Mouse (Mus musculus) hindbrain, postnatal 0 days (tissue): ENCODE measurements around the gene Tprn. TPM values are rescaled to one million over a fixed set of nuclear protein-coding genes. Genes with fewer than 3 reads are reported as not detected.

Experiments used
- ATAC-seq: fragments of 200-750 bp; cut with Nextera tagmentation; 2 replicates; pipeline ENCODE4 v1.8.0; 2017; ENCODE audit warnings: mild to moderate bottlenecking, moderate TSS enrichment, moderate library complexity
- DNase-seq: peaks from one replicate; pipeline ENCODE4 v3.0.0-alpha.2; 2015; ENCODE audit warnings: low spot score
- H3K27ac ChIP-seq: fragments of 300-500 bp; sonication (generic); 2 replicates; pipeline ENCODE4 v1.5.1; 2014; ENCODE audit warnings: mild to moderate bottlenecking
- H3K27me3 ChIP-seq: fragments of 300-500 bp; sonication (generic); 2 replicates; pipeline ENCODE4 v1.6.1; 2014; ENCODE audit warnings: low read length, mixed read lengths; ENCODE audit not compliant: insufficient read depth
- H3K36me3 ChIP-seq: fragments of 300-500 bp; sonication (generic); 2 replicates; pipeline ENCODE4 v1.6.1; 2014; ENCODE audit warnings: low read length, mixed read lengths; ENCODE audit not compliant: insufficient read depth
- H3K4me1 ChIP-seq: fragments of 300-500 bp; sonication (generic); 2 replicates; pipeline ENCODE4 v1.6.1; 2014; ENCODE audit warnings: antibody characterized with exemption, low read length, mixed read lengths; ENCODE audit not compliant: insufficient read depth
- H3K4me2 ChIP-seq: fragments of 300-500 bp; sonication (generic); 2 replicates; pipeline ENCODE4 v1.6.1; 2014; ENCODE audit warnings: low read depth, mild to moderate bottlenecking, low read length, moderate library complexity, mixed read lengths
- H3K4me3 ChIP-seq: fragments of 300-500 bp; sonication (generic); 2 replicates; pipeline ENCODE4 v1.5.1; 2014; ENCODE audit warnings: low read length
- H3K9ac ChIP-seq: fragments of 300-500 bp; sonication (generic); replicated peaks from 2 replicates; pipeline ENCODE4 v1.6.1; 2014; ENCODE audit warnings: mild to moderate bottlenecking, low read length, moderate library complexity, mixed read lengths
- H3K9me3 ChIP-seq: fragments of 300-500 bp; sonication (generic); 2 replicates; pipeline ENCODE4 v1.6.1; 2016; ENCODE audit warnings: low read length, mixed read lengths
- CTCF ChIP-seq: IDR thresholded peaks from 2 replicates; pipeline ENCODE4 v1.5.1; 2016; ENCODE audit warnings: antibody characterized with exemption, control low read depth, low read depth
- WGBS: fragments of 180-500 bp; shearing (Covaris S2); extraction: QIAGEN DNeasy Blood & Tissue Kit; methylation state at CpG from one replicate; pipeline ENCODE4 v1.1.7; 2014; 5-methylcytosine and 5-hydroxymethylcytosine counted together
- polyA plus RNA-seq: library from polyadenylated mRNA; unstranded; fragments of >200 nt; fragmentation: Nextera tagmentation; extraction: Ambion mirVana; gene quantifications from 2 replicates; pipeline ENCODE4 v1.2.1, GENCODE M21; 2015
- total RNA-seq: library from RNA; depleted of rRNA; stranded (reverse); fragments of >200 nt; gene quantifications from 2 replicates; pipeline ENCODE4 v1.2.3, GENCODE M21; 2014; rRNA removed

The Tprn gene
- total RNA-seq (39.1 and 45.6 TPM in 2 replicates), polyA plus RNA-seq (30.0 and 31.1 TPM in 2 replicates)

- under 1% methylated on average over 39 of the region's 39 CpGs for WGBS
- H3K9ac ChIP-seq = peak within 1 kb of the TSS; percentile 66
- no peaks in the 10 kb centered on the region for H3K36me3 ChIP-seq
- H3K27me3 ChIP-seq = no peaks in the 10 kb centered on the region
- no peaks in the 10 kb centered on the region for H3K9me3 ChIP-seq
- ATAC-seq = peak; percentile 97
- peak; percentile 98 for DNase-seq
- H3K4me1 ChIP-seq = peaks cover 38% of the 10 kb centered on the region
- peak within 1 kb of the TSS; percentile 76 for H3K4me2 ChIP-seq
- peak within 1 kb of the TSS; percentile 79 for H3K27ac ChIP-seq
- TF ChIP-seq CTCF = no peak; the same call in 1 of the 2 replicates
- peak within 1 kb of the TSS; percentile 60 for H3K4me3 ChIP-seq
These were observed at the start of gene Tprn for GRCm38 (mm10) chr2:25262291-25262767. Gene Tprn (plus strand): TSS chr2:25262618.

- no peak overlapping the region for H3K4me3 ChIP-seq
- H3K27ac ChIP-seq = no peak overlapping the region
- DNase-seq (no peak), ATAC-seq (no peak)
- no peaks in the 10 kb centered on the region for H3K9me3 ChIP-seq
- H3K27me3 ChIP-seq = no peaks in the 10 kb centered on the region
- H3K9ac ChIP-seq = no peak overlapping the region
- no peak for TF ChIP-seq CTCF
- H3K36me3 ChIP-seq = no peaks in the 10 kb centered on the region
- peaks cover 14% of the 10 kb centered on the region for H3K4me1 ChIP-seq
- WGBS = 73% methylated on average over 17 of the region's 23 CpGs
- H3K4me2 ChIP-seq = no peak overlapping the region
These were observed 49.1 kb upstream of the Tprn start for GRCm38 (mm10) chr2:25213266-25213865.

DNA sequence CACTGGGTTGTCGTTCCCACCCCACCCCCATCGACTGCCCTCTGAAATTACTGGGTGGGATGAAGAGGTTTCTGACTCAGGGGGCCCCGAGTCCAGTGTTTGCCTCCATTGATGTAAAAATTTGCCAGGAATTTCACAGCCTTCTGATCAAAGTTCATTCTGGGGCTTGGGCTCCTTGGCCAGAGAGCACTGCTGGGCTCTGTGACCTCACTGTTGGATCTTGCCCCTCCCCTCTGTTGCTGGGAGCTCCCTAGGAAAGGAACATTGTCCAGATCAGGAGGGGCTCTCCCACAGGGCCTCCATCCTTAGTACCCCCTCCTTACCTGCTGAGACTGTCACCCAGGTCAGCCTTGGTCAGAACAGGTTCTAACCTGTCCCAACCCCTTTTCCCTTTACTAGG is 48.0 kb upstream of the Tprn start, which contains the start of gene Stpg3:
Gene Stpg3 (minus strand): TSS at position 194 of the 400 bp plus-strand sequence.
- TF ChIP-seq CTCF = no peak
- 56% methylated on average over 3 of the region's 3 CpGs for WGBS
- Histone ChIP-seq H3K27me3 (no peaks in the 10 kb centered on the region), H3K4me1 (peaks cover 10% of the 10 kb centered on the region), H3K27ac (no peak within 1 kb of the TSS), H3K4me3 (no peak within 1 kb of the TSS), H3K36me3 (no peaks in the 10 kb centered on the region), H3K9me3 (no peaks in the 10 kb centered on the region), H3K4me2 (no peak within 1 kb of the TSS), H3K9ac (no peak within 1 kb of the TSS)
- ATAC-seq = no peak
- DNase-seq = no peak

GRCm38 (mm10) chr2:25217666-25218065 is 44.8 kb upstream of the Tprn start:
- Histone ChIP-seq H3K27ac (no peak overlapping the region), H3K27me3 (no peaks in the 10 kb centered on the region), H3K9ac (no peak overlapping the region), H3K9me3 (no peaks in the 10 kb centered on the region), H3K4me1 (no peaks in the 10 kb centered on the region), H3K4me2 (no peak overlapping the region), H3K36me3 (no peaks in the 10 kb centered on the region), H3K4me3 (no peak overlapping the region)
- TF ChIP-seq CTCF = no peak
- 71% methylated on average over 2 of the region's 2 CpGs for WGBS
- DNase-seq = no peak
- ATAC-seq = no peak

GRCm38 (mm10) chr2:25218445-25218844 is 44.0 kb upstream of the Tprn start, which contains the start of gene Fam166a:
Gene Fam166a (plus strand): TSS chr2:25218745.
- peaks cover 2% of the 10 kb centered on the region for H3K4me1 ChIP-seq
- H3K36me3 ChIP-seq = no peaks in the 10 kb centered on the region
- DNase-seq = no peak
- H3K4me2 ChIP-seq = no peak within 1 kb of the TSS
- ATAC-seq = no peak
- H3K27ac ChIP-seq = no peak within 1 kb of the TSS
- H3K9me3 ChIP-seq = no peaks in the 10 kb centered on the region
- no peaks in the 10 kb centered on the region for H3K27me3 ChIP-seq
- H3K4me3 ChIP-seq = no peak within 1 kb of the TSS
- no peak within 1 kb of the TSS for H3K9ac ChIP-seq
- TF ChIP-seq CTCF = no peak

- Histone ChIP-seq H3K36me3 (no peaks in the 10 kb centered on the region), H3K9me3 (no peaks in the 10 kb centered on the region), H3K27ac (no peak overlapping the region), H3K27me3 (no peaks in the 10 kb centered on the region), H3K9ac (no peak overlapping the region), H3K4me1 (peaks cover 12% of the 10 kb centered on the region), H3K4me3 (no peak overlapping the region), H3K4me2 (no peak overlapping the region)
- TF ChIP-seq CTCF = no peak
- WGBS = 73% methylated on average over 5 of the region's 5 CpGs
- ATAC-seq (no peak), DNase-seq (no peak)
These were observed 41.1 kb upstream of the Tprn start for GRCm38 (mm10) chr2:25221331-25221772.
